Mouse (Mus musculus) lung, postnatal 0 days (tissue): ENCODE results near the gene Polr3e. TPM values are rescaled to one million over a fixed set of nuclear protein-coding genes. Genes with fewer than 3 reads are reported as not detected.
"Not testable (repeated sequence)": the region's sequence is repeated elsewhere in the genome, so short reads cannot be mapped to it uniquely, and the experiment has no call there.

Experiments
- ATAC-seq: fragments of 200-750 bp; cut with Nextera tagmentation; 2 replicates; pipeline ENCODE4 v1.8.0; 2017; ENCODE audit warnings: moderate library complexity
- DNase-seq: peaks from one replicate; pipeline ENCODE4 v3.0.0-alpha.2; 2016; ENCODE audit warnings: low spot score
- H3K27ac ChIP-seq: fragments of 300-500 bp; sonication (generic); 2 replicates; pipeline ENCODE4 v1.5.1; 2014; ENCODE audit warnings: antibody characterized with exemption, mild to moderate bottlenecking, low read length, mixed read lengths
- H3K27me3 ChIP-seq: fragments of 300-500 bp; sonication (generic); replicated peaks from 2 replicates; pipeline ENCODE4 v1.6.1; 2014; ENCODE audit warnings: low read length, mixed read lengths; ENCODE audit not compliant: insufficient read depth
- H3K36me3 ChIP-seq: fragments of 300-500 bp; sonication (generic); 2 replicates; pipeline ENCODE4 v1.6.1; 2014; ENCODE audit warnings: low read length, mixed read lengths; ENCODE audit not compliant: insufficient read depth
- H3K4me1 ChIP-seq: fragments of 300-500 bp; sonication (generic); 2 replicates; pipeline ENCODE4 v1.6.1; 2014; ENCODE audit warnings: antibody characterized with exemption, low read depth, low read length, mixed read lengths; ENCODE audit not compliant: insufficient read depth
- H3K4me2 ChIP-seq: fragments of 300-500 bp; sonication (generic); replicated peaks from 2 replicates; pipeline ENCODE4 v1.6.1; 2014; ENCODE audit warnings: low read depth, mild to moderate bottlenecking, low read length, moderate library complexity, mixed read lengths
- H3K4me3 ChIP-seq: fragments of 300-500 bp; sonication (generic); 2 replicates; pipeline ENCODE4 v1.5.1; 2014; ENCODE audit warnings: low read depth, low read length
- H3K9ac ChIP-seq: fragments of 300-500 bp; sonication (generic); replicated peaks from 2 replicates; pipeline ENCODE4 v1.6.1; 2014; ENCODE audit warnings: low read depth, mild to moderate bottlenecking
- H3K9me3 ChIP-seq: fragments of 300-500 bp; sonication (generic); 2 replicates; pipeline ENCODE4 v1.6.1; 2016; ENCODE audit warnings: low read length, mixed read lengths
- CTCF ChIP-seq: IDR thresholded peaks from 2 replicates; pipeline ENCODE4 v1.5.1; 2016; ENCODE audit warnings: antibody characterized with exemption, mild to moderate bottlenecking
- EP300 ChIP-seq: IDR thresholded peaks from 2 replicates; pipeline ENCODE4 v1.6.1; 2016; ENCODE audit warnings: antibody characterized with exemption, mild to moderate bottlenecking, control low read depth
- WGBS: fragments of 180-500 bp; shearing (Covaris S2); extraction: QIAGEN DNeasy Blood & Tissue Kit; methylation state at CpG from one replicate; pipeline ENCODE4 v1.1.7; 2014; 5-methylcytosine and 5-hydroxymethylcytosine counted together
- polyA plus RNA-seq: library from polyadenylated mRNA; unstranded; fragments of >200 nt; fragmentation: Nextera tagmentation; extraction: Ambion mirVana; gene quantifications from 2 replicates; pipeline ENCODE4 v1.2.1, GENCODE M21; 2015

The Polr3e gene
- polyA plus RNA-seq, 1 experiment from 2014 or later: 14.6 TPM

DNA sequence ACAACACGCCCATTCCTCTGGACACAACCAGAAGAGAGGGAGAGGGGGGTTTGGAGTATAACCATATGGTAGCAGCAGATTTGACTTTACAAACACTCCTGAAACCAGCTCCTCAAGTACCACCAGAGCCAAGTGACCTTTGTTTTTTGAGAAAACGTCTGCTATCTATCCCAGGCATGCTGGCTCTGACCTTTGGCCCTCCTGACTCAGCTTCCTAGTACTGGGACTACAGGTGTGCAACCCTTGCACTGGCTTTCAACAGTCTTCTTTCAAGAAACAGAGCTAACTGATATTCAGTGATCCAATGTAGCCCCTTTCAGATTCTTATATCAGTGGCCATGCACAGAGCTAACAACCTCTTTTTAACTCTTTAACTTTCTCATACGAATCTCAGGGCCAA is 44.3 kb downstream of the Polr3e start:
- Histone ChIP-seq H3K4me2 (no peak overlapping the region), H3K4me3 (no peak overlapping the region), H3K9me3 (no peaks in the 10 kb centered on the region), H3K36me3 (no peaks in the 10 kb centered on the region; the same call in 1 of the 2 replicates), H3K9ac (no peak overlapping the region), H3K27ac (no peak overlapping the region), H3K27me3 (no peaks in the 10 kb centered on the region), H3K4me1 (no peaks in the 10 kb centered on the region)
- 54% methylated on average over 3 of the region's 3 CpGs for WGBS
- TF ChIP-seq CTCF (no peak), EP300 (no peak)
- ATAC-seq: no peak
- DNase-seq: no peak

DNA sequence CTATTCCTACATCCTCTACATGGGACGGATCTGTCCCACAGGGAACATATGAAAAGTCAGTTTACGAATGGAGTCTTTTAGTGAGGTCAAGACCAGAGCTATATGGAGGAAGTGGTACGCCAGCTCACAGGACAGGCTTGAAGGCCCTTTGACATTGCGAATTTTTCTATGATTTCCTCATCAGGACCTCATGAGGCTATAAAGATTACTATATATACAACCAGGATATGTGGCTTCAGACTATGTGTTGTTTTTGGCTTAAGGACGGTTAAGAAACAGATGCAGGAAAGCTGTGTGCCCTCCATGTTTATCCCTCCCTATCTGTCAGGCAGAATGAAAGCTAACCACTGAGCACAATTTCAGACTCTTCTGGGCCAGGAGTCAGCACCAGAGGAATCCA is 45.6 kb downstream of the Polr3e start:
- TF ChIP-seq CTCF (no peak), EP300 (no peak)
- Histone ChIP-seq H3K4me1 (no peaks in the 10 kb centered on the region), H3K27ac (no peak overlapping the region), H3K4me3 (no peak overlapping the region), H3K9ac (no peak overlapping the region), H3K4me2 (no peak overlapping the region), H3K27me3 (no peaks in the 10 kb centered on the region), H3K36me3 (no peaks in the 10 kb centered on the region), H3K9me3 (no peaks in the 10 kb centered on the region)
- ATAC-seq (no peak), DNase-seq (no peak)
- WGBS: 66% methylated on average over 5 of the region's 5 CpGs

DNA sequence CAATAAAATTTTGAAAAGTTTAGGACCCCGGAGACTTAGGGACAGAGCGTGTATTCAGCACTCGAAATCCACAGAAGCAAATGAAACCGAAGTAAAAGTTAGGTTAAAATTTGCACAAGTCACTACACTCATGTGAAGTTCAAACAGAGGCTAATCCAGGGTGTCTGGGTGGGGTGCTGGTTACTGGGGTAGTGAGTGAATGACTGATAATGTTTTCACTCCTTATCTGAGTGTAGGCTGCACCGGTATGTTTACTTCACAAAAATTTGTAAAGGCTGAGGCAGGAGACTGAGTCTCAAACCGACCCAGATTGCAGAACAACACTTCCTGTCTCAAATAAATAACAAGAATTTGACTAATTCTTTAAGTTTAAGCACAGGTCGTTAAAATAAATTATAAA is 51.7 kb downstream of the Polr3e start:
- ATAC-seq (no peak), DNase-seq (no peak)
- no peaks in the 10 kb centered on the region for H3K36me3 ChIP-seq
- 0 out of 2 replicates have a peak, but pooled peaks cover 3% of the 10 kb centered on the region for H3K4me1 ChIP-seq
- H3K27ac ChIP-seq: no peak overlapping the region
- H3K4me2 ChIP-seq: no peak overlapping the region
- WGBS: 53% methylated on average over 7 of the region's 7 CpGs
- H3K27me3 ChIP-seq: no peaks in the 10 kb centered on the region
- H3K9me3 ChIP-seq: no peaks in the 10 kb centered on the region
- TF ChIP-seq CTCF (no peak), EP300 (no peak)
- H3K9ac ChIP-seq: no peak overlapping the region
- no peak overlapping the region for H3K4me3 ChIP-seq

DNA sequence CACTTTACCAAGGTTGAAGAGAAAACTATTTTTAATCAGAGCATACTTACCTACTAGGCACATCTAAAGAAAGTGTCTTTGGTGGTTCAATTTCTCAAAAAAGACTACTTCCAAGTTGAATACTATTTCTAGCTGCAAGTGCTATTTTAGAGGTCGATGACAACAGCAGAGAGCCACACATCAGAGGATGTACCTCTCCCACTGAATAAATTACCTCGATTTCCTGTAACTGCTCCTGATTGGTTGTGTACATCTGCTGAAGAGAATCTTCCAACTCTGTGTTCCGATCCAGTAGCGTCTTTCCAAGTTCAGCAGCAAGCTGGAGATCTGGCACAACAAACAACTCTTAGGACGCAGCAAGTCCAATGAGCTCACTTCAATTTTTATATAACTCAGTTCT is 52.6 kb downstream of the Polr3e start:
- no peak overlapping the region for H3K9ac ChIP-seq
- DNase-seq (no peak), ATAC-seq (no peak)
- H3K27me3 ChIP-seq: no peaks in the 10 kb centered on the region
- no peak for TF ChIP-seq CTCF
- no peak for TF ChIP-seq EP300
- H3K4me2 ChIP-seq: no peak overlapping the region
- H3K4me1 ChIP-seq: 0 out of 2 replicates have a peak, but pooled peaks cover 3% of the 10 kb centered on the region
- H3K36me3 ChIP-seq: no peaks in the 10 kb centered on the region
- WGBS: 62% methylated on average over 5 of the region's 5 CpGs
- H3K27ac ChIP-seq: no peak overlapping the region
- no peak overlapping the region for H3K4me3 ChIP-seq
- H3K9me3 ChIP-seq: no peaks in the 10 kb centered on the region

DNA sequence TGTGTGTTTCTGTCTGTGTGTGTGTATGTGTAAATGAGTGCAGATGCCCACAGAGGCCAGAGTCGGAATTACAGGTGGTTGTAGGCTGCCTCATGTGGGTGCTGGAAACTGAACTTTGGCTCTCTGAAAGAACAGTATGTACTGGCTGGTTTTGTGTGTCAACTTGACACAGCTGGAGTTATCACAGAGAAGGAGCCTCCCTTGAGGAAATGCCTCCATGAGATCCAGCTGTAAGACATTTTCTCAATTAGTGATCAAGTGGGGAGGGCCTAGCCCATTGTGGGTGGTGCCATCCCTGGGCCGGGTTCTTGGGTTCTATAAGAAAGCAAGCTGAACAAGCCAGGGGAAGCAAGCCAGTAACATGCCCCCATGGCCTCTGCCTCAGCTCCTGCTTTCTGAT is 54.9 kb downstream of the Polr3e start:
- not testable (repeated sequence) for H3K4me1 ChIP-seq, H3K36me3 ChIP-seq, DNase-seq, H3K4me2 ChIP-seq, H3K27me3 ChIP-seq, ATAC-seq, H3K9ac ChIP-seq, H3K9me3 ChIP-seq, H3K4me3 ChIP-seq, H3K27ac ChIP-seq
- WGBS: 81% methylated on average over 2 of the region's 2 CpGs

DNA sequence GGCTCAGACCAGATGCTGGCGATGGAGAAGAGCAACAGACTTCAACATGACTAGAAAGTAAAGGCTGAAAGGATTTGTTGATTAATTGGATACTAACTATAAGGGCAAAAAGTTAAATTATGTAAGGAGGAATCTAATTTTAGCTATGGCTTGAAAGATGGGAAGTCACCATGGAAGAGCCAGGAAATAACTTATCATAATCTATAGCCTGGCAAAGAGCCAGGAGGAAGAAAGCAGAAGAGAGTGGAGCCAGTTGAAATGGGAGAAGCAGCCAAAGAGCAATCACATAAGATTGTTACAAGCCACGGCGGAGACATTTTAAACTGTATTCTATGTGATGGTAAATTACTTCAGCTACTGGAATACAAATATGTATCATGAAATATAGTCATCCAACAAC is 56.5 kb downstream of the Polr3e start:
- Histone ChIP-seq H3K27ac (no peak overlapping the region), H3K4me1 (peaks cover 7% of the 10 kb centered on the region; the same call in 1 of the 2 replicates), H3K27me3 (no peaks in the 10 kb centered on the region), H3K4me2 (no peak overlapping the region), H3K9me3 (no peaks in the 10 kb centered on the region), H3K9ac (no peak overlapping the region), H3K4me3 (no peak overlapping the region), H3K36me3 (no peaks in the 10 kb centered on the region)
- TF ChIP-seq CTCF (no peak), EP300 (no peak)
- DNase-seq (peak; percentile 17), ATAC-seq (no peak)
- WGBS: 51% methylated on average over 3 of the region's 3 CpGs

DNA sequence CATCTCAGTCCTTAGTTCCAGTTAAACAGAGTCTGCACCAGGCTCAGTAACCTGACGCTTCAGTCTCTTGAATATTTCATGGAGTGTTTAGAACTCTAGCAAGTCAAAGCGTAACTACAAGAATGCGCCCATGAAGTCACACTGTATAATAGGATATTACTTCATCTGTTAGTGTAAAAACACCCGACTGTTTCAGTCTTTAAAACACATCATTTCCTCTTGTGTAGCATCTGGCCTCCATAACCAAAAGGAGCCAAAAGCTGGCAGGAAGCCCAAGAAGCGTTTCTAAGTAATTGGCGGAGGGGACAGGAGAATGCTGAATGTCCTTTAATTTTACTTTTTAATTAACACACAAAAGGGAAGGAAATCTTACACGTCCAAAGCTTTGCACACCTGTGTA is 59.5 kb downstream of the Polr3e start:
- Histone ChIP-seq H3K4me3 (no peak overlapping the region), H3K27me3 (no peaks in the 10 kb centered on the region), H3K9ac (no peak overlapping the region), H3K9me3 (no peaks in the 10 kb centered on the region), H3K4me2 (no peak overlapping the region), H3K36me3 (no peaks in the 10 kb centered on the region), H3K4me1 (peaks cover 7% of the 10 kb centered on the region; the same call in 1 of the 2 replicates), H3K27ac (no peak overlapping the region; the same call in 1 of the 2 replicates)
- DNase-seq: peak; percentile 86
- TF ChIP-seq EP300 (peak; percentile 51), CTCF (no peak)
- 30% methylated on average over 7 of the region's 7 CpGs for WGBS
- ATAC-seq: peak; percentile 77
